Mouse (Mus musculus) neural tube, embryonic 13.5 days (tissue): ENCODE results near the gene Itsn1. TPM values are rescaled to one million over a fixed set of nuclear protein-coding genes. Genes with fewer than 3 reads are reported as not detected.
A peak's percentile ranks its signal among the peaks of the same experiment; 100 is the strongest.

ENCODE experiments used
- ATAC-seq: fragments of 200-750 bp; cut with Nextera tagmentation; 2 replicates; pipeline ENCODE4 v1.8.0; 2017; ENCODE audit warnings: low read depth, mild to moderate bottlenecking, moderate TSS enrichment, moderate library complexity
- H3K27ac ChIP-seq: fragments of 300-500 bp; sonication (generic); replicated peaks from 2 replicates; pipeline ENCODE4 v1.5.1; 2015; ENCODE audit warnings: moderate library complexity, mild to moderate bottlenecking, inconsistent platforms
- H3K27me3 ChIP-seq: fragments of 300-500 bp; sonication (generic); 2 replicates; pipeline ENCODE4 v1.6.1; 2015; ENCODE audit warnings: mild to moderate bottlenecking, inconsistent platforms
- H3K36me3 ChIP-seq: fragments of 300-500 bp; sonication (generic); 2 replicates; pipeline ENCODE4 v1.6.1; 2015; ENCODE audit warnings: mild to moderate bottlenecking, inconsistent platforms
- H3K4me1 ChIP-seq: fragments of 300-500 bp; sonication (generic); replicated peaks from 2 replicates; pipeline ENCODE4 v1.6.1; 2015; ENCODE audit warnings: inconsistent platforms
- H3K4me2 ChIP-seq: fragments of 300-500 bp; sonication (generic); 2 replicates; pipeline ENCODE4 v1.6.1; 2015; ENCODE audit warnings: inconsistent platforms, mild to moderate bottlenecking, moderate library complexity
- H3K4me3 ChIP-seq: fragments of 300-500 bp; sonication (generic); 2 replicates; pipeline ENCODE4 v1.5.1; 2015; ENCODE audit warnings: mild to moderate bottlenecking, inconsistent platforms
- H3K9ac ChIP-seq: fragments of 300-500 bp; sonication (generic); 2 replicates; pipeline ENCODE4 v1.6.1; 2015; ENCODE audit warnings: moderate library complexity, mild to moderate bottlenecking, inconsistent platforms
- H3K9me3 ChIP-seq: fragments of 300-500 bp; sonication (generic); 2 replicates; pipeline ENCODE4 v1.6.1; 2016; ENCODE audit warnings: inconsistent platforms
- WGBS: fragments of 180-500 bp; shearing (Covaris S2); methylation state at CpG from one replicate; pipeline ENCODE4 v1.1.7; 2015; 5-methylcytosine and 5-hydroxymethylcytosine counted together
- polyA plus RNA-seq: library from polyadenylated mRNA; unstranded; fragments of >200 nt; fragmentation: Nextera tagmentation; extraction: Ambion mirVana; gene quantifications from 2 replicates; pipeline ENCODE4 v1.2.1, GENCODE M21; 2015

Itsn1 gene
- polyA plus RNA-seq, 1 experiment from 2014 or later: 60.4 TPM

DNA sequence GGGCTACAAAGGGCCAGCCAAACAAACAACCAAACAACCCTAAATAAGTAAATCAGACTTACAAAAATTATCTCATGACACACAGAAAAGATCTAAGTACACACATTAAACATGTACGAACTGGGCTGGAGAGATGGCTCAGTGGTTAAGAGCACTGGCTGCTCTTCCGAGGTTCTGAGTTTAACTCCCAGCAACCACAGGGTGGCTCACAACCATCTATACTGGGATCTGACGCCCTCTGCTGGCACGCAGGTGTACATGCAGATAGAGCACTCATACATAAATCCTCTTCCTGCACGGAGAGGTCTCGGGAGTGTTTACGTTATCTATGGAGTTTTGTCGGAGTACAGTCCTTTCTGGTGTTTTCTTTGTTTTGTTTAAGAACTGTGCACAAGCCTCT, 206.0 kb downstream of the Itsn1 start:
- WGBS: 46% methylated on average over 8 of the region's 8 CpGs
- H3K4me3 ChIP-seq: no peak overlapping the region
- H3K9ac ChIP-seq: no peak overlapping the region
- ATAC-seq: no peak
- peaks cover 8% of the 10 kb centered on the region for H3K4me1 ChIP-seq
- H3K27ac ChIP-seq: no peak overlapping the region
- no peaks in the 10 kb centered on the region for H3K27me3 ChIP-seq
- H3K4me2 ChIP-seq: no peak overlapping the region
- H3K9me3 ChIP-seq: no peaks in the 10 kb centered on the region
- no peaks in the 10 kb centered on the region for H3K36me3 ChIP-seq

DNA sequence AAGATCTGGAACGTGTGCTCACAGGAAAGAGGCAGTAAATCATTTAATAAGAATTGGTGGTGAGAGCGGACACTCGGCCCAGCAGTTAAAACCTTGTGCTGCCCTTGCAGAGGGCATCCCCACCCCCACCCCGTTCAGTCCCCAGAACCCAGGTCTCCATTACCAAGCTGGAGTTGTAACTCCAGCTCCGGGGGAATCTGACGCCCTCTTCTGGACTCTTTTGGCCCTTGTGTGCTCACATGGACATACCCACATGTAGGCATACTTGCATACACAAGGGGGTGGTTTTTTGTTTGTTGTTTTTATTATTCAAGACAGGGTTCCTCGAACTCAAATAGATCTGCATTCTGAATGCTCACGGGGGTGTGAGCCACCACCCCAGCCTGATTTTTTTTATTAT, 206.6 kb downstream of the Itsn1 start:
- Histone ChIP-seq H3K27me3 (no peaks in the 10 kb centered on the region), H3K27ac (no peak overlapping the region), H3K4me1 (peaks cover 2% of the 10 kb centered on the region), H3K4me3 (no peak overlapping the region), H3K36me3 (no peaks in the 10 kb centered on the region), H3K4me2 (no peak overlapping the region), H3K9ac (no peak overlapping the region), H3K9me3 (no peaks in the 10 kb centered on the region)
- 55% methylated on average over 8 of the region's 8 CpGs for WGBS
- ATAC-seq: no peak

DNA sequence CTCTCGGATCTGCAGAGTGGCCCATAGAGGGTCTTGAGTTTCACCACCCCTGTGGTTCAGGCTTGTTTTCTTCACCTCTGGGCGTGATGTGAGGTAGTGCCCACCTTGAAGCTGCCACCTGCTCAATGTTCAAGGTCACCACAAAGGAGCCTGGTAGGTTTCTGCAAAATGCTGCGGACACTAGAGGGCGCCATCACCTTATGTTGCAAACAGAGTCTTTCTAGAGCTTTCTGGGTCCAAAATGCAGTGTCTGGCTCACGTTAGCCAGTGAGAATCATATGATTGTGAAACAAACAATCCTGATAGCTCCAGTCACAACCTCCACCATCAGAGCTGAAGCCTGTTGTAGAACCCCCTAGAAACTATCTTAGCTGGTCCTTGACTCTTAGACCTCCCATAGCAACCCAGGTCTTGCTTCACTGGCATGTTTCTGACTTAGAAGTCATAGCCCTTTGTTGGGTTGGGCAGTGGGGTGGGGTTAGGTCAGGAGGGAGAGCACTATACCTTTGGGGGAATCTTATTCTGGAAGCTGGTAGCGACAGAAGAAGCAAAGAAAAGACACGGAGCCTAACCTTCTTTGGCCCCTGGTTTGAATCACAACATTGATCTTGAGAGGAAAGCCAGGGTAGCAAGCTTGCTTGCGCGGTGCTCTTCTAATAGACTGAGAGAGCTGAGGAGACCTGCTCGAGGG, 207.4 kb downstream of the Itsn1 start:
- WGBS: 52% methylated on average over 10 of the region's 10 CpGs
- Histone ChIP-seq H3K9ac (no peak overlapping the region), H3K4me2 (no peak overlapping the region), H3K36me3 (no peaks in the 10 kb centered on the region), H3K9me3 (no peaks in the 10 kb centered on the region), H3K4me3 (no peak overlapping the region), H3K27me3 (no peaks in the 10 kb centered on the region), H3K4me1 (no peaks in the 10 kb centered on the region), H3K27ac (no peak overlapping the region)
- peak; percentile 3; the same call in 1 of the 2 replicates for ATAC-seq

DNA sequence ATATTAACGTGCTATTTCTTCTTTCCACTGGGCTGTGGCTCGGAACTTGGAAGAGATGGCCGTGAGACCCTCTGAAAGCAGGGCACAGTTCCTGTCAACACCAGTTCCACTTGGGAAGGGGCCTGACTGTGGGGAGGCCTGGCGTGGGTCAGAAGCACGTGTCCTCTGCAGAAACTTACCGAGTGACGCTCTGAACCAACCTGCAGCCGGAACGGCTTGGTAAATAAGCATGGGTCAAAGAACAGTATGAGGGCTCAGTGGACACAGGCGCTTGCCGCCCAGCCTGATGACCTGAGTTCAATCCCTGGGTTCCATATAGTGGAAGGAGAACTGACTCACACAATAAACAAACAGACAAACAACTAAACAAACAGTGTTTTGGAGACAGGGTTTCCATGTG, 208.2 kb downstream of the Itsn1 start:
- no peak for ATAC-seq
- no peak overlapping the region for H3K4me2 ChIP-seq
- H3K4me3 ChIP-seq: no peak overlapping the region
- no peak overlapping the region for H3K9ac ChIP-seq
- no peaks in the 10 kb centered on the region for H3K9me3 ChIP-seq
- H3K27me3 ChIP-seq: no peaks in the 10 kb centered on the region
- 94% methylated on average over 11 of the region's 11 CpGs for WGBS
- H3K27ac ChIP-seq: no peak overlapping the region
- no peaks in the 10 kb centered on the region for H3K36me3 ChIP-seq
- H3K4me1 ChIP-seq: no peaks in the 10 kb centered on the region

- H3K9ac ChIP-seq: no peak overlapping the region
- WGBS: 80% methylated on average over 5 of the region's 5 CpGs
- H3K27ac ChIP-seq: no peak overlapping the region
- no peaks in the 10 kb centered on the region for H3K27me3 ChIP-seq
- H3K36me3 ChIP-seq: no peaks in the 10 kb centered on the region
- no peak overlapping the region for H3K4me3 ChIP-seq
- H3K4me2 ChIP-seq: no peak overlapping the region
- no peaks in the 10 kb centered on the region for H3K9me3 ChIP-seq
- ATAC-seq: no peak
- no peaks in the 10 kb centered on the region for H3K4me1 ChIP-seq
These were observed 209.1 kb downstream of the Itsn1 start for GRCm38 (mm10) chr16:91938141-91938540.

DNA sequence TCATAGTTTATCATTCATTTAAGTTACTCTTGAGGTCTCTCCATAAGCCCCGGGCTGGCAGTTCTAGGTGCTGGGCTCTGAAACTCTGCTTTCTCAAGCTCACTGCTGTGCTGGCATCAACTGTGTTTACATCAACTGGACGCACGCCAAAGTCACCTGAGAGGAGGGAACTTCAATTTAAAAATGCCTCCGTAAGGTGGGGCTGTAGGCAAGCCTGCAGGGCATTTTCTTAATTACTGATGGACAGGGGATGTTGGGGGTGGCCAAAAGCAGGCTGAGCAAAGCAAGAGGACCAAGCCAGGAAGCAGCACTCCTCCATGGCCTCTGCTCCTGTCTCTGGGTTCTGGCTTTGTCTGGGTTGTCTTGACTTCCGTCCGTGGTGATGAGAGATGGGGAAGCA, 211.6 kb downstream of the Itsn1 start:
- Histone ChIP-seq H3K9me3 (no peaks in the 10 kb centered on the region), H3K9ac (no peak overlapping the region), H3K4me2 (no peak overlapping the region), H3K27ac (no peak overlapping the region), H3K4me1 (no peaks in the 10 kb centered on the region), H3K36me3 (no peaks in the 10 kb centered on the region), H3K27me3 (no peaks in the 10 kb centered on the region), H3K4me3 (no peak overlapping the region)
- no peak for ATAC-seq
- 86% methylated on average over 6 of the region's 6 CpGs for WGBS

GRCm38 (mm10) chr16:91942201-91942600, 213.1 kb downstream of the Itsn1 start:
- Histone ChIP-seq H3K27ac (no peak overlapping the region), H3K4me3 (no peak overlapping the region), H3K9ac (no peak overlapping the region), H3K4me2 (no peak overlapping the region), H3K27me3 (no peaks in the 10 kb centered on the region), H3K9me3 (no peaks in the 10 kb centered on the region), H3K36me3 (no peaks in the 10 kb centered on the region), H3K4me1 (no peaks in the 10 kb centered on the region)
- ATAC-seq: no peak
- WGBS: 91% methylated on average over 14 of the region's 14 CpGs

DNA sequence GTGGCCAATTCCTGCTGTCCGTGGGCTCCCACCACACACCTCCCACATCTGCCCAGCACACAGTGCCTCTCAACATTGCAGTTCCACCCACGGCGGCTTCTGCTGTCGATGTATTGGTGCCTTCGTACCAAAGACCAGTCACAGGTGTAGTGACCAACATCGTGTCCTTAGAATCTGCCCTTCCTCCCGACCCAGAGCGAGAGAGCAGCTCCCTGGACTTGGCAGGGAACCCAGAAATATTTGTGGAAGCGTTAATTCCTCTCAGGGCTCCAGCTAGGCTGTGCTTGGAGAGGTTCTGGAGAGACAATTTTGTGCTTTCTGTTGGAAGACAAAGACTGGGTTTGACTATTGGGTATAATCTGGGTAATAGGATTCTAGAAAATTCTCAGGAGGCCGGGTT, 217.2 kb downstream of the Itsn1 start:
- Histone ChIP-seq H3K4me3 (no peak overlapping the region), H3K27me3 (no peaks in the 10 kb centered on the region), H3K4me2 (no peak overlapping the region), H3K36me3 (no peaks in the 10 kb centered on the region), H3K9me3 (no peaks in the 10 kb centered on the region), H3K9ac (no peak overlapping the region), H3K27ac (no peak overlapping the region), H3K4me1 (no peaks in the 10 kb centered on the region)
- 91% methylated on average over 10 of the region's 10 CpGs for WGBS
- ATAC-seq: no peak

DNA sequence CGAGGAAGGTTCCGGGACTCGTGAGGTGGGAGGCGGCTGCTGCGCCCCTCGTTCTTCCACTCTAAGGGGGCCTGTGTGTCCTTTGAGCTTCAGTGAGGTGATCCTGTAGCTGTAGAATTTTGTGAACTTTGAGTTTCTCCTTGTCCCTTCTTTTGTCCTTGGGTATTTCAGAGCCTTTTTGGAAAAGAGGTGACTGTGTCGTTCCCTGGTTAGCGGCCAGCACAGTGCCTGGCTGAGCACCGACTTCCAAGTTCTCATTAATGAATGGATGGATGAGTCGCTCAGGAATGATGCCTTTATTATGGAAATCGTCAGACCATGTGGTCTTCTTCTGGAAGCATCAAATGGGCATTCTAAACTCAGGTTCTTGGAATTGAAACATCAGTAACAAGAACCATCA, 218.0 kb downstream of the Itsn1 start:
- Histone ChIP-seq H3K4me3 (no peak overlapping the region), H3K4me2 (no peak overlapping the region), H3K9ac (no peak overlapping the region), H3K27me3 (no peaks in the 10 kb centered on the region), H3K36me3 (no peaks in the 10 kb centered on the region), H3K27ac (no peak overlapping the region), H3K9me3 (no peaks in the 10 kb centered on the region), H3K4me1 (no peaks in the 10 kb centered on the region)
- 68% methylated on average over 11 of the region's 11 CpGs for WGBS
- no peak for ATAC-seq

- no peaks in the 10 kb centered on the region for H3K36me3 ChIP-seq
- no peaks in the 10 kb centered on the region for H3K4me1 ChIP-seq
- H3K9ac ChIP-seq: no peak overlapping the region
- no peak overlapping the region for H3K4me2 ChIP-seq
- H3K9me3 ChIP-seq: no peaks in the 10 kb centered on the region
- H3K4me3 ChIP-seq: no peak overlapping the region
- WGBS: 92% methylated on average over 4 of the region's 4 CpGs
- H3K27me3 ChIP-seq: no peaks in the 10 kb centered on the region
- no peak for ATAC-seq
- H3K27ac ChIP-seq: no peak overlapping the region
These were observed 224.9 kb downstream of the Itsn1 start for GRCm38 (mm10) chr16:91953967-91954366.

DNA sequence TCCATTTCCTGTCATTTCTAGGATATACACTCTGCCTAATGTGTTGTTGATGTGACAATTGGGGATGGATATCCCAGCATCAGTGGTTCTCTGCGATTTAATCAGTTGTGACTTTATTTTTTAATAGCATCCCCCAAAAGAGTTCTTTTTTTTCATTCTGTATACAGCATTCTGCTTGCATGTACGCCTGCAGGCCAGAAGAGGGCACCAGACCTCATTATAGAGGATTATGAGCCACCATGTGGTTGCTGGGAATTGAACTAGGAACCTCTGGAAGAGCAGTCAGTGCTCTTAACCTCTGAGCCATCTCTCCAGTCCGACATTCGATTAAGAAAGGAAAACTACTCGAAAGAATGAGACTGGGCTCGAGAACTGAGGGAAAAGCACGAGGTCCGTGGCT, 225.7 kb downstream of the Itsn1 start:
- Histone ChIP-seq H3K9me3 (no peaks in the 10 kb centered on the region), H3K4me3 (no peak overlapping the region), H3K36me3 (no peaks in the 10 kb centered on the region), H3K4me2 (no peak overlapping the region), H3K27ac (no peak overlapping the region), H3K27me3 (no peaks in the 10 kb centered on the region), H3K4me1 (no peaks in the 10 kb centered on the region), H3K9ac (no peak overlapping the region)
- 85% methylated on average over 8 of the region's 8 CpGs for WGBS
- ATAC-seq: no peak

- Histone ChIP-seq H3K27me3 (no peaks in the 10 kb centered on the region), H3K9me3 (no peaks in the 10 kb centered on the region), H3K4me1 (peaks cover 31% of the 10 kb centered on the region), H3K27ac (peak overlapping the region; percentile 92), H3K4me3 (no peak overlapping the region), H3K9ac (peak overlapping the region; percentile 56), H3K36me3 (no peaks in the 10 kb centered on the region), H3K4me2 (peak overlapping the region; percentile 47)
- ATAC-seq: peak; percentile 75
- 6% methylated on average over 9 of the region's 9 CpGs for WGBS
These were observed 233.3 kb downstream of the Itsn1 start for GRCm38 (mm10) chr16:91962204-91962893.
